Comparison of ENCODE assay signal across 9 mouse cellular contexts in the genomic region with DNA sequence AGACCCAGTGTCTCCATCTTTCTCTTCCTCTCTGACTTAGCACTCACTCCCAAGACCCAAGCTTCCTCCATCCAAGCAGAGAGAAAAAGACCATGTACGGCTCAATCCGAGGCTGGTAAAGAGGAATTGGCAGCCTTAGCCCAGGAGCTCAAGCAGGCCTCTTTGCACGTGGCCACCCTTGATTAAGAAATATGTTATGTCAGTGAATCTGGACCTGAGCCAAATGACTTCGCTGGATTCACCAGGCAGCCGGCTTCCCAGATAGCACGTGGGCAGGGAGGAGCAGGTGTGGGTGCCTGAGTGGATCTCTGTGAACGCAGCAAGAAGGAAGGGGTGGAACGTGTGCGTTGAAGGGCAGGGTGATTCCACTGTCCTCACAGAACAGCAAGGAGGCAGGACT. TPM values are rescaled to one million over a fixed set of nuclear protein-coding genes. Genes with fewer than 3 reads are reported as not detected.
A peak's percentile ranks its signal among the peaks of the same experiment; 100 is the strongest.
DNase-seq lines count a peak whose midpoint lies in the region; ATAC-seq and TF ChIP-seq lines count a peak whose summit lies in the region.
"Had no signal": no experiment of that assay in that cellular context is flagged by ENCODE, and none has a peak within 500 bp of the region (broad histone marks: within the 10 kb centered on the region; RNA-seq: fewer than 3 reads in every experiment).

No protein-coding gene starts in this region.

- peak; percentile 39 to 53; a peak in 2 of 4 replicates for ATAC-seq in hematopoietic stem cell, adult 5-6 weeks (replicated peaks in 1 of 2; ENCODE audit: insufficient read depth in 1 of 2, low FRiP score in 2 of 2, low TSS enrichment in 1 of 2, low read depth in 1 of 2, poor library complexity in 2 of 2, severe bottlenecking in 2 of 2)
- ATAC-seq in liver, postnatal 0 days = peak; percentile 86
- peak; percentile 51; the same call in 1 of the 2 replicates for ATAC-seq in stomach, embryonic 16.5 days (ENCODE audit: insufficient read depth, low FRiP score)

- DNase-seq in heart, adult 11 months = peak; percentile 90
- DNase-seq in heart, adult 9 months (ENCODE audit: low spot score in 2 of 2) = no peak
- DNase-seq in 416B (ENCODE audit: low read depth) = peak; percentile 40
- peak; percentile 76 for DNase-seq in brain, adult 2 months (ENCODE audit: low read depth, low spot score)
- DNase-seq in liver, postnatal 0 days = peak; percentile 64
- no peak for DNase-seq in B cell, adult 2 months

- H3K9ac ChIP-seq in liver, postnatal 0 days (replicated peaks) = no peak overlapping the region
- no peak overlapping the region for H3K9ac ChIP-seq in stomach, embryonic 16.5 days (ENCODE audit: low read length)
- H3K9ac ChIP-seq: limb, embryonic 15.5 days had no signal

- H3K4me3 ChIP-seq in liver, postnatal 0 days (ENCODE audit: low read depth, low read length) = no peak overlapping the region
- H3K4me3 ChIP-seq in stomach, embryonic 16.5 days (replicated peaks; ENCODE audit: low read length) = no peak overlapping the region
- H3K4me3 ChIP-seq: limb, embryonic 15.5 days had no signal

- no peak overlapping the region for H3K4me2 ChIP-seq in liver, postnatal 0 days (ENCODE audit: low read depth, low read length)
- H3K4me2 ChIP-seq in stomach, embryonic 16.5 days (ENCODE audit: low read depth, low read length) = no peak overlapping the region
- H3K4me2 ChIP-seq: limb, embryonic 15.5 days had no signal

- no peak overlapping the region for H3K27ac ChIP-seq in liver, postnatal 0 days (ENCODE audit: low read depth)
- H3K27ac ChIP-seq in stomach, embryonic 16.5 days (ENCODE audit: low read length) = no peak overlapping the region
- H3K27ac ChIP-seq: limb, embryonic 15.5 days had no signal

- no peak for TF ChIP-seq CTCF in liver, postnatal 0 days (IDR thresholded peaks at IDR 0.05; ENCODE audit: low read depth)

- 28% methylated on average over 9 of the region's 9 CpGs for WGBS in liver, postnatal 0 days (ENCODE audit: insufficient replicate concordance)
- WGBS in stomach, embryonic 16.5 days = 18% methylated on average over 9 of the region's 9 CpGs

- H3K9me3 ChIP-seq in liver, postnatal 0 days (ENCODE audit: low read length) = no peaks in the 10 kb centered on the region
- no peaks in the 10 kb centered on the region for H3K9me3 ChIP-seq in stomach, embryonic 16.5 days (replicated peaks; ENCODE audit: control insufficient read depth, low read length)
- H3K9me3 ChIP-seq: limb, embryonic 15.5 days had no signal

- H3K4me1 ChIP-seq in liver, postnatal 0 days (ENCODE audit: insufficient read depth) = no peaks in the 10 kb centered on the region
- peaks cover 6% of the 10 kb centered on the region; the same call in 1 of the 2 replicates for H3K4me1 ChIP-seq in stomach, embryonic 16.5 days (ENCODE audit: control insufficient read depth, insufficient read depth, low read length)
- H3K4me1 ChIP-seq: limb, embryonic 15.5 days had no signal

- H3K36me3 ChIP-seq in liver, postnatal 0 days (replicated peaks; ENCODE audit: insufficient read depth, low read length) = no peaks in the 10 kb centered on the region
- no peaks in the 10 kb centered on the region for H3K36me3 ChIP-seq in stomach, embryonic 16.5 days (ENCODE audit: control insufficient read depth, insufficient read depth, low read length)
- H3K36me3 ChIP-seq: limb, embryonic 15.5 days had no signal

- no peak for TF ChIP-seq EP300 in liver, postnatal 0 days (IDR thresholded peaks at IDR 0.05; ENCODE audit: low read depth)

- H3K27me3 ChIP-seq in liver, postnatal 0 days (ENCODE audit: insufficient read depth, low read length) = no peaks in the 10 kb centered on the region
- no peaks in the 10 kb centered on the region for H3K27me3 ChIP-seq in stomach, embryonic 16.5 days (ENCODE audit: control insufficient read depth, insufficient read depth, low read length)
- H3K27me3 ChIP-seq: limb, embryonic 15.5 days had no signal

RNA-seq across cellular contexts. Expression of gene Akap12, which starts 33.1 kb away (rescaled TPM):
- 0.35 and 0.50 TPM in 2 replicates for total RNA-seq in hematopoietic stem cell, adult 5-6 weeks (2017)
- polyA plus RNA-seq in liver, postnatal 0 days (2015; fragmentation: Nextera tagmentation; extraction: Ambion mirVana) = 3.4 and 3.9 TPM in 2 replicates
- 68.1 and 71.4 TPM in 2 replicates for polyA plus RNA-seq in stomach, embryonic 16.5 days (2015; fragmentation: Nextera tagmentation; extraction: Ambion mirVana)

Comparison
In these comparisons a context has a peak if more than half of its experiments do, and no peak if none do; other contexts are left out.
1. DNase-seq: peak in heart, adult 11 months (single experiment), 416B (single experiment), brain, adult 2 months (single experiment) and liver, postnatal 0 days (single experiment); none in heart, adult 9 months (0 of 2) and B cell, adult 2 months (0 of 2).
2. RNA of gene Akap12, which starts 33.1 kb away (polyA plus RNA-seq): 68.1 to 71.4 TPM in stomach, embryonic 16.5 days; 3.4 to 3.9 TPM in liver, postnatal 0 days; every median in the first group is over 10 times any median in the second.
3. Peak in every context shown above with its lines, with median percentiles within 50 percentile points of each other: ATAC-seq.